Mouse (Mus musculus) heart, postnatal 0 days (tissue): Measurements from ENCODE around the gene Uvrag.

ENCODE experiments used
- CTCF ChIP-seq: IDR thresholded peaks from 2 replicates; pipeline ENCODE4 v1.5.1; 2016; ENCODE audit warnings: antibody characterized with exemption, control low read depth, low read depth
- EP300 ChIP-seq: IDR thresholded peaks from 2 replicates; pipeline ENCODE4 v1.6.1; 2016; ENCODE audit warnings: antibody characterized with exemption, low read depth

- TF ChIP-seq CTCF (no peak), EP300 (no peak)
Observed at GRCm38 (mm10) chr7:98939194-98939593, 201.7 kb downstream of the Uvrag start.
